Comparison of ENCODE assay signal across 18 mouse cellular contexts in genomic region chr3:134610244-134610643, GRCm38 (mm10).
A peak's percentile ranks its signal among the peaks of the same experiment; 100 is the strongest.
DNase-seq lines count a peak whose midpoint lies in the region; TF ChIP-seq lines count a peak whose summit lies in the region.
"Had no signal": no experiment of that assay in that cellular context is flagged by ENCODE, and none has a peak within 500 bp of the region (broad histone marks: within the 10 kb centered on the region; RNA-seq: fewer than 3 reads in every experiment).

No protein-coding gene starts in this region.

- H3K4me3 ChIP-seq in gastrocnemius, adult 2 months, result no peak overlapping the region
- no peak overlapping the region for H3K4me3 ChIP-seq in layer of hippocampus, adult 2 months
- H3K4me3 ChIP-seq: embryonic facial prominence, embryonic 15.5 days; kidney, embryonic 15.5 days; liver, embryonic 15.5 days had no signal

- no peak overlapping the region for H3K27ac ChIP-seq in gastrocnemius, adult 2 months
- H3K27ac ChIP-seq in layer of hippocampus, adult 2 months, result no peak overlapping the region
- H3K27ac ChIP-seq: embryonic facial prominence, embryonic 15.5 days; kidney, embryonic 15.5 days; liver, embryonic 15.5 days had no signal

- no peak for DNase-seq in gastrocnemius, adult 2 months
- DNase-seq in gastrocnemius, postnatal 10 days, result no peak
- DNase-seq in layer of hippocampus, adult 2 months (ENCODE audit: low spot score in 2 of 2), result no peak
- no peak for DNase-seq in layer of hippocampus, postnatal 36 days
- DNase-seq in 416B (ENCODE audit: low read depth), result peak; percentile 23
- peak; percentile 5 for DNase-seq in adipocyte (ENCODE audit: low spot score)
- no peak for DNase-seq in yolk sac, embryonic 10.5 days (ENCODE audit: low spot score)
- DNase-seq in MN1 (ENCODE audit: low spot score), result no peak
- DNase-seq: adrenal gland, postnatal 36 days; cerebellum, adult 8-10 months; gastrocnemius, postnatal 14 days; heart, adult 18-20 months; lung, postnatal 10 days; right cerebral cortex, adult 18-20 months; thymus, postnatal 4 days had no signal

- peak; percentile 21; the same call in 1 of the 2 replicates for TF ChIP-seq CTCF in gastrocnemius, adult 2 months (IDR thresholded peaks at IDR 0.05)
- peak; percentile 72 for TF ChIP-seq CTCF in layer of hippocampus, adult 2 months (conservative IDR thresholded peaks at IDR 0.05)

- intact Hi-C loops in gastrocnemius, adult 2 months (cut with DNase I), result no loop called here

Comparison
In these comparisons a context has a peak if more than half of its experiments do, and no peak if none do; other contexts are left out.
1. DNase-seq: peak in 416B (single experiment) and adipocyte (single experiment); none in gastrocnemius, adult 2 months (single experiment), gastrocnemius, postnatal 10 days (single experiment), layer of hippocampus, adult 2 months (0 of 2), layer of hippocampus, postnatal 36 days (0 of 2), yolk sac, embryonic 10.5 days (single experiment) and MN1 (single experiment).